Mouse (Mus musculus): ENCODE measurements at regions not wholly inside any gene's neighbourhood (a gene's known extent, or its start where the extent isn't known, plus 50 kb on each side); places are given as distances from the start of the nearest gene placed in this dataset.

- no peak for TF ChIP-seq CTCF (IDR thresholded peaks at IDR 0.05; ENCODE audit: borderline replicate concordance, extremely low read depth, insufficient read depth, insufficient read length)
- TF ChIP-seq POLR2A (IDR thresholded peaks at IDR 0.05; ENCODE audit: borderline replicate concordance, extremely low read depth, insufficient read depth, insufficient read length, poor library complexity, severe bottlenecking), result no peak
These were observed 180.5 kb upstream of the Mbnl1 start for GRCm38 (mm10) chr3:60292142-60292541.

Data from brain, embryonic 14.5 days (tissue).